Mouse (Mus musculus): ENCODE data around the gene Abca4.

GRCm38 (mm10) chr3:122102091-122102490 lies 57.8 kb downstream of the Abca4 start:
- TF ChIP-seq POLR2A (IDR thresholded peaks at IDR 0.05; ENCODE audit: borderline replicate concordance, control insufficient read depth, low read depth, low read length) (no peak), CTCF (IDR thresholded peaks at IDR 0.05; ENCODE audit: control insufficient read depth, insufficient read depth, low read length) (no peak)

Data from bone marrow, adult 2 months (tissue).